Mouse (Mus musculus) adrenal gland, postnatal 10 days (tissue): ENCODE results near the gene Gm10392. TPM values are rescaled to one million over a fixed set of nuclear protein-coding genes. Genes with fewer than 3 reads are reported as not detected.

Experiments used
- DNase-seq: peaks from one replicate; pipeline ENCODE4 v3.0.0; 2021; ENCODE audit warnings: mixed read lengths
- total RNA-seq, 2 experiments: library from RNA; stranded (reverse); gene quantifications; 2 replicates each; pipeline ENCODE4 v1.2.3; 2021

Gene Gm10392
- total RNA-seq, 2 experiments from 2014 or later = not detected

DNA sequence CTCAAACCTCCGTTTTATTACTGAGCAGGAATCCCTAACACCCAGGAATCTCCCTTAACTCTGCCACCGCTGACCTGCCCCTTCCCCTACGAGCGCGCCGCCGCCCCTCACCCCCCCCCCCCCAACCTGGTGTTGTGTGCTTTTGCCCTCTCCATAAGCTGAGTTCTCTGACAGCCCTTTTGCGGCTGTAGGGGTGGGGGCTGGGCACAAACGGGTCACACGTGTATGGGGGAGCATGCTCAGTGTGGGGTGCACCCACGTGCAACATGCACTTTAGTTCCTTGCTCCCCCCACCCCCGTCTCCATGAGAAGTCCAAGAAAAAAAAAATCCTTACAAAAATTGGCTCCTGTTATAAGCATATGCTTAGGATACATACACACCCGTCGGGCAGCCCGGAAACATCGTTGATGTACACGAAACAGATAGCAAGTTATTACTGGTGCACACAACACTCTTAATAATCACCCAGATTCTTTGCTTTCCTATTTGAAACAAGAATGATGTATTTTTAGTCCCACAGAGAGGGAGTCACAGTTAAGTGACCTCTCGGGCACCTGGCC, 26.6 kb downstream of the Gm10392 start:
- DNase-seq = no peak

- DNase-seq = peak; percentile 71
These were observed 27.3 kb downstream of the Gm10392 start for GRCm38 (mm10) chr11:77491502-77492291.

GRCm38 (mm10) chr11:77491123-77491501, 27.9 kb downstream of the Gm10392 start:
- peak; percentile 93 for DNase-seq

DNA sequence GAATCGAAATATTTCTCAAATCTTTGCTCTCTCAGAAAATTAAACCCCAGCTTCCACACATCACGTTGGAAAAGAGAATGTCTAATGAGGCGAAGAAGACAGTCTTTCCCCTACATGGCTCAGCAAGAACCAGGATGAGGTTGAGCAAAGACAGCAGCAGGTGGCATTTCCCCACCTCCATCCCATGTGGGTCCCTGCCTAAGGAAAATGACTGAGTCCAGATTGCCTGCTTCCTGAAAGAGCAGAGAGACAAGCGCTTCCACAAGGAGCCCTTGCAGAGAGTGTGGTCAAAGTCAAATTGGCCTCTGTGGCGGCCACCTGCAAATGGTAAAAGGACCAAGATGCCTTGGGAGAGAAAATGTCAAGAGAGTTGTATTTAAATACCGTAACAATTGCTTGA, 28.5 kb downstream of the Gm10392 start:
- no peak for DNase-seq

- peak; percentile 85 for DNase-seq
These were observed 29.3 kb downstream of the Gm10392 start, which contains the start of gene Ankrd13b for GRCm38 (mm10) chr11:77489591-77490235. Gene Ankrd13b, minus strand, starts transcription at chr11:77489678.

DNA sequence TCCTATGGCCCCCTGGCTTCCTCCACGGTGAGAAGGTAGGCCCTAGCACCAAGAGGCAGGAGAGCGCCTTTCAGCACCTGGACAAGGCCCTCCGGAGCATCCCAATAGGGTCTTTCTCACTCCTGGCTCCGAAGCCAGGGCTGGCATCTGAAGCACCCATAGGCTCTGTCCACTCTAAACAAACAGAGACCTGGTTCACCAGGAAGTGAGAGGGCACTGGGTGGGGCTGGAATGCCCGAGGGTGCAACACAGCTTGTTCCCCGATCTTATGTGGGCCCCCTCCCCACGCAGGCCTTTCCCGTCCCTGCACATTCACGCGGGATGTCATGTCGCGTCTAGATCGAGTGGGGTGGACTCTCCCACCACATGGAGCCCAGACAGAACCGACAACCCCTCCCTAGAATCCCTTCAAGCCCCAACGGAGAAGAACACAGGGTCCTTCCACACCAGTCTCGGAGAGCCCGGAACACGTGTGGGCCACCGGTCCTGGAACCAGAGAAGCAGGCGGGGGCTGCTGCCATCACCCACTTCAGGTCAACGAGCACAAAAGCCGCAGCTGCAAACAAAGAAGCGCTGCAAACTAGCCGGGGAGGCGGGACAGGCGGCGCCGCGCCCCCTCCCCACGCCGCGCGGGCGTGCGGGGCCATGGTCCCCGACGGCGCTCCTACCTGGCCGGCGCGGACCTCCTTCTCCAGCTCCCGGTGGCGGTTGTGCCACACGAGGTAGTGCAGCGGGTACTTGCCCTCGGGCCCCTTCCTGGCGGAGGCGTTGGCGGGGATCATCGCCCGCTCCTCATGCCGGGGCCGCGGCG, 30.0 kb downstream of the Gm10392 start:
- no peak for DNase-seq

DNA sequence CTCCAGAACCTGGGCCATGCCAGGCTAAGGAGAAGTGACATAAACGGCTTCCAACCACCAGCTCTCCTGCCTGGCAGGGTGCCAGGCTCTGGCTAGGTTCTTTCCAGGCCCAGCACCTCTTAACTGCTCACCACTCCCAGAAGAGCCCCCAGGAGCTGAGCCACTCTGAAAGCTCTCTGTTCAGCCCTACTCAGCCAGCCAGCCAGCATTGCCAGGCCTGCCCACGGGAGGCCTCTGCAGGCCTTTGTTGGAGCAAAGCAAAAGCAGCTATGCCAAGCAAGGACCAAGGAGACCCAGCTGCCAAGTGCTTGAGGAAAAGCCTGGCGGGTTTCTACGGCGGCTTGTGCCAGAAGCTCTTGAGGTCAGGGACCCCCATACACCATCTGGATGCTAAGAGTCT, 32.2 kb downstream of the Gm10392 start:
- DNase-seq = no peak

- DNase-seq = no peak
These were observed 33.8 kb downstream of the Gm10392 start for GRCm38 (mm10) chr11:77485229-77485628.

- no peak for DNase-seq
These were observed 35.3 kb downstream of the Gm10392 start for GRCm38 (mm10) chr11:77483510-77484255.

DNA sequence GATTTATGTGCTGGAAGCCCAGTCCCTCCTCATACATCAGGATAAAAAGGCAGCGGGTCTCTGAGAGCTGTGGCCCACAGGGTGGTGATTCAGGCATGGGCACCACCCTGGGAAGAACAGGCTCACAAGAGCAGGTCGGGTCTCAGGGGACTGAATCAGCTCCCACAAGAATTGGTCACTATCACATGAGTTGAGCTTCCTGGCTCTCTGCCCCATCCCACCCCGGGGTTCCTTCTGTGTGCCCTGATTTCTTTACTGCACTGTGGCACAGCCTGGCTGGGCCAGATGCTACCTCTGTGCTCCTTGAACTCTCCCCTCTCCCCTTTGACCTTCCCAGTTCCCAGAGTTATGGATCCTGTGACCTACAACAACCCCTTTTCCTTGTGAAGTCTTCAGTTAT, 36.0 kb downstream of the Gm10392 start:
- no peak for DNase-seq

- DNase-seq = no peak
These were observed 42.1 kb downstream of the Gm10392 start for GRCm38 (mm10) chr11:77476895-77477294.

DNA sequence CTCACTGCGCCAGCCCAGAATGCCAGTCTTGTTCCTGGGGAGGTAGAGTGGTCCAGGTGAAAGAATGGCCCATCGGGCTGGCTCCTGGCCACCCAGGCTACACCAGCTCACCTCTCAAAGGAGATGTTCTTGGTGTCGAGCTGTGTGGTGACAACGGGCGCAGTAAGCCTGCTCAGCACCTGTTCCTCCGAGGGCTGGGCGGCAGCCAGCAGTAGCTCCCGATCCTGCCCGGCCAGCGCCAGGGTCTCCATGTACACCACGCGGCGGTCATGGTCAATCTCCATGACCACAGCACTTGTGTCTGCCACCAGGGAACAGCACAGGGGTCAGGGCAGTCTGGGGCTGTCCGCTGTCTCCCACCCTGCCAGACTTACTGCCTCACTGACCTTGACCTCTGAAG, 42.8 kb downstream of the Gm10392 start:
- DNase-seq = no peak

GRCm38 (mm10) chr11:77472775-77473174, 46.2 kb downstream of the Gm10392 start:
- DNase-seq = no peak

- DNase-seq = no peak
These were observed 47.6 kb downstream of the Gm10392 start for GRCm38 (mm10) chr11:77471407-77471806.

DNA sequence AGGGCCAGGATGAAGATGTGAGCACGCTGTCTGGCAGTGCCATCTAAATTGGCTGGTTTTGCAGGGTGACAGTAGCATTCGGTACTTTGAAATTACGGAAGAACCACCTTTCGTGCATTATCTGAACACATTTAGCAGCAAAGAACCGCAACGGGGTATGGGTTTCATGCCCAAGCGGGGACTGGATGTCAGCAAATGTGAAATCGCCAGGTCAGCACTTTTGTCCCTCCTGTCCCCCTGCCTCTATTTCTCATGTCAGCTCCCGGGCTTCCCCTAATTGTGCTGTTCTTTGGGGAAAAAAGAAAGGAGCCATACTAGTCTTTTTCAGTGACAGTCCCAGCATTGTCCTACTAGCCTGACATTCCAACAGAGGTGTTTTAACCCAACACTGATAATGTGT, 50.6 kb downstream of the Gm10392 start:
- DNase-seq = no peak

DNA sequence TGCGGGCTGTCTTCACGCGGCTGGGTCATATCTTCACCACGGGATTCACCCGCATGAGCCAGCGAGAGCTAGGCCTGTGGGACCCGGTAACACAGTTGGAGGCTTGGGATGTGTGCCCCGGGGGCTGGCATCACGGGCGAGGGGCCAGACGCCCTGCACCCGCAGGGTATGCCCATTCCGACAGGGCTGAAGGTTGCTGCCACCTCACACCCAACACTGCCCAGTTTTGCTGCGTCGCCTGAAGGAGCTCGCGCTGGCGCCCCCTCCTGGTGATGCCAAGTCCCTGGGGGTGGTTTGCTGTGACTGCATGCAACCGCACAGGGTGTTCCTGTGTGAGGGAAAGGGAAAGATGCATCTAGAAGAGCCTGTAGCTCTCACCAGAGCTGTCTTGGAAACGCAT, 51.2 kb downstream of the Gm10392 start:
- DNase-seq = peak; percentile 89

DNA sequence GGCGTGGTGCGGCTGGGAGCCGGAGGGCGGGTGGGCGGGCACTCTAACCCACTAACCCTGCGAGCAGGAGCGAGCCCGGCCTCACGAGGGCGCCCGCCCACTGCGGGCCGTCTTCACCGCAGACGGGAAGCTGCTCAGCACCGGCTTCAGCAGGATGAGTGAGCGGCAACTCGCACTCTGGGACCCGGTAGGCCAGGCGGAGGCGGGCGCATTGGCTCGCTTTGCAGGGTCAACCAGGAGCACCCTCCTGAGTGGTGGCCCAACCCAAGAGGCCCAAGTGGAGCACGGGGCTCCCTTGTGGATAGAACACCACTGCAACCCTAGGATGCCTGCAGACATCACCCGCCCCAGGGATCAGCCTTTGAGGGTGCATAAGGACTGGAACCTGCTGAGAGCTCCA, 51.8 kb downstream of the Gm10392 start:
- DNase-seq = peak; percentile 86
